Mouse (Mus musculus): ENCODE measurements around the gene Slc51a. TPM values are rescaled to one million over a fixed set of nuclear protein-coding genes. Genes with fewer than 3 reads are reported as not detected.
"Not testable (repeated sequence)": the region's sequence is repeated elsewhere in the genome, so short reads cannot be mapped to it uniquely, and the experiment has no call there.

Gene Slc51a
- total RNA-seq, 2 experiments from 2014 or later = not detected

DNA sequence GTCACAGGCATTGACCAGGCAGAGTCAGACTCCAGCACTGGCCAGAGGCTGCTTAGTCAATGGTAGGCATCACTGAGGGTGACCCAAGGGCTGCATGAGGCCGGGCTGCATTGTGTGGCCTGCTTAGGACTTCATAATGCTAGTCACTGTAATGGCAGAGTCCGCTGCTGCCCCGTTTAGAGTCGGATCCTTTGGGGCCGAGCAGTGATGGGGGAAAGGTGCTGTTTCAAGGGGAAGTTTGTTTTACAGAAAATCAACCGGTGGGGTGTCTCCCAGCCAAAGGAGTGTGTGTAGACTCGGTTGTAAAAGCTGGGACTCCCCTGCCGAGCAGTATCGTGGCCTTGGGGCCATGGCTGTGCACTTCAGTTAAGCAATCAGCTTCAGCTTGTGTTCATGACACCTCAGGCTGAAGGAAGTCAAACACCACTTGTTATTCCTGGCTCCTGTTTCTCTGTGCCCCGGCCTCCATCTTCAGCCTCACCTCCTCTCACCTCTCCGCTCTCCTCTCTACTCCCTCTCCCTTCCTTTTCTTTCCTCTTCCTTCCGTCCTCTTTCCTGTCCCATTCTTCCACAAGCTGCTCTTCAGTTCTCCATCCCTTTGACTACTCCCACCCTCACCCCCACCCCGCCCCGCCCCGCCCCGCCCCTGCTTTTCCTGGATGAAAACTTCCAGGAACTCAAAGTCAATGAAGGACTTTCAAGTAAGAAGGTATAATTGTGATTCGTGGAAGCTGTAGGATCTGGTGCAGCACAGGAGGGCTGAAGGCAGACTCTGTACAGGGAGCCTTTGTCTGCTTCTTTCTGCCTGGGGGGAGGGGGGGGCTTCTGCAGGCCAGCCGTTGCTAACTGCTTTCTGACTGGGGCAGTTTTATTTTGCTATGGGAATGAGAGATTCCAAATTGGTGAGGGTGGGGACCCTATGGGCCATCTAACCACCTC, 23.0 kb upstream of the Slc51a start:
- intact Hi-C loops (cut with DNase I; ENCODE audit: low total_unique reads) = no loop called here
- DNase-seq = no peak

DNA sequence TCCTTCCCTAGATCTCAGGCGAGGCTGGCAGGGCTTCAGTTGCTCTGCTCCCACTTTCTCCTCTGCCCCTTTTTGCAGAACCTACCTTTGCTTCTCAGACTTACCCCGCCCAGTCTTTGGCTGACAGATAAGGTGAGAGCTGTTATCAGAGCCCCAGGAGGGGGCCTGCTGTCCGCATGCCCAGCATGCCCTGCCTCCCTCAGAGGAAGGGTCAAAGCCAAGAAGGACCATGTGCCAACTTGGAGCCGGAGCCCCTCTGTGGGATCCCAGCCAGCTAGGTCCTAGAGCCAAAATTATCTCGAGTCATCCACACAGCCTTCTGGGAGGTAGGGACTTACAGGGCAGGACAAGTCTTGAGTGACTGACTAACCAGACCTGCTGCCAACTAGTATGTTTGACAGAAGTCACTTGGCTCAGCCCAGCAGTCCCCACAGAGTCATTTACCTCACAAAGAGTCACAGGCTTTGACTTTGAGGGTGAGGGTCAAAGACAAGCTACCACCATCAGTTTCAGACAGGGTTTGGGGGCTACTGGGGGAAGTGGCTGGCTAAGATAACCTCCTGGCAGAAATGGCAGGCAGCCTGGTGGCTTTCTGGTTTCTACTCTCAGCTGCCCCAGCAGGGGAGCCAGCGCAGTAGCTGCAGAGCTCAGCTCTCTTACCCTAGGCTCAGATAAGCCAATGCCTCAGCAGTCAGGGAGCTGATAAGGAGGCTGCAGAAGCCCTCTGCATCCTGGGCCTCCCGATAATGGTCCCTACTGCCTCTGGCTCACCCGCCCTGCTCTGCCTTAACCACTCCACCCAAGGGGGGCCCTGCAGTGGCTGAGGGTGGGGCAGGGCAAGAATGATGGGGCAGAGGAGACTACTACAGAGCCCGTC, 21.6 kb upstream of the Slc51a start:
- intact Hi-C loops (cut with DNase I; ENCODE audit: low total_unique reads) = loop anchor here (5.0 to 10.0 kb wide), 3 partner anchors 103 to 395 kb away; no protein-coding TSS in a partner anchor
- no peak for DNase-seq

DNA sequence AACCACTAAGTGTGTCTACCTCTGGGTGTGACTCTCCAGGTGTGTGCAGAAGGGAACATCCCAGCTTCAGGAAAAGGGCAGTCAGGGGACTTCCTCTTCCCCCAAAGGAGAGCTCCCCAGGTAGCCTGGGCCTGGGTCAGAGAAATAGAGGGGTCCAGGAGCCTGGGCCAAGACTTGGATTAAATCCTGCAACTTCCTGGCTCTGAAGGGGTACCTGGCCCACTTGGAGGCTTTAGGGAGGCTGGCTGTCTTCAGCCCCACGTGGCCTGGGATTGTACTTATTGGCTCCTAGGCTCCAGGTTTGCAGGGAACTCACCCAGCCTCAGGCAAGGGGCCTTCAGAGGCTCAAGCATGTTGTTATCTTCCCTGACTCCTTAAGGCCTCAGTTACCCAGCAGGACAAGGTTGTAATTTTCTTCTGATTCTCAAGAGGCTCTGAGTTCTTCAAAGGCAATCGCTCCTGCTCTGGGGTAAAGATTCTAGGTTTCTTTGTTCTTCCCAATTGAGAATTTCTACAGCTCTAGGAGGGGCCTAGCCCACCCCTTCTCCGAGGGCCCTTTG, 20.9 kb upstream of the Slc51a start:
- no peak for DNase-seq
- intact Hi-C loops (cut with DNase I; ENCODE audit: low total_unique reads) = loop anchor here (5.0 to 10.0 kb wide), 3 partner anchors 104 to 394 kb away; no protein-coding TSS in a partner anchor

DNA sequence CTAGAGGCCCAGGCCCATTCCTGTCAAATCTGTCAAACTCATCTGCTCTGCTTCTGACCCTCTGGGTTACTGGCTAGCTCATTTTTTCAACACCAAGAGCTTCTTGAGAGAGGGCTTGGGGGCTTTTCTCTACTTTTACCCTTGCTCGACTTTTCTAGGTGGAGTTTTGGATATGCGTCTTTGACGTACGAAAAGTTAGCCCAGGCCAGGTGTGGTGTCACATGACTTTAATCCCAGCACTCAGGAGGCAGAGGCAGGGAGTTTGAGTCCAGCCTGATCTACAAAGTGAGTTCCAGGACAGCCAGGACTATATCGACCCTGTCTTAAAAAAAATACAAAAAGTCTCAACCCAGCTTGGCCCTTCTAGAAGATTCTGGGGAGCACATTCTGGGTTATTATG, 20.4 kb upstream of the Slc51a start:
- DNase-seq = no peak
- intact Hi-C loops (cut with DNase I; ENCODE audit: low total_unique reads) = loop anchor here (5.0 to 10.0 kb wide), 3 partner anchors 104 to 393 kb away; no protein-coding TSS in a partner anchor

DNA sequence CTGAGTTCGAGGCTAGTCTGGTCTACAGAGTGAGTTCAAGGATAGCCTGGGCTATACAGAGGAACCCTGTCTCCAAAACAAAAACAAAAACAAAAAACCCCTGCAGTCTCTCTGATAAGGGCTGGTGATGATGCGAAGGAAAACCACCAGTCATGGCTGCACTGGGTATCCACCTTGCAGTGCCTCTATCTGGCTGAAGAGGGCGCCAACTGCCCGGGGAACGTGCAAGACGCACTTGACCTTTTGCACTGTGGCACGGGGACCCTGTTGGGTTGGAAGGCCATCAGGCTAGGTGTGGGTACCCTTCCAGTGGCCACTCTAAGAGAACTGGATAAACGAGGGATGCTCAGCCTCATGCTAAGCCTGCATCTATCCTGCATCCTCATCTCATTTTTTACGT, 19.7 kb upstream of the Slc51a start:
- DNase-seq = peak; percentile 56
- intact Hi-C loops (cut with DNase I; ENCODE audit: low total_unique reads) = loop anchor here (5.0 to 10.0 kb wide), 3 partner anchors 105 to 393 kb away; no protein-coding TSS in a partner anchor

DNA sequence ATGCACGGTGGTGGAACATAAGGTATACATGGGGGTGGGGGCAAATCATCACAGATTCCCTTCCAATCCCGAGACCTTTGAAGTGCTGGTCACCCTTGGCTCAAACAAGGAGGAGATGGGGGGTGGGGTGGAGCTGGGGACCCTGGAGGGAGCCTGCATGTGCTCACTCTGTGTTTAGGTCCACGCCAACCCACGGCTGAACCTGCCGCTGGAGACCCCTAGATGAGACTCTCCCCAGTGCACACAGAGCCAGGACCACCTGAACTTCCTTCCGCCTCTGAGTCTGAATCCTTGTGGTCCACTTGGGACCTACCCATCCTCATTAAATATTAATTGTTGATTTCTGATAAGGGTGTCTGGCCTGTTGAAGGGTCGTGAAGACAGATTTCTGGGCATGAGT, 19.2 kb upstream of the Slc51a start:
- no peak for DNase-seq
- intact Hi-C loops (cut with DNase I; ENCODE audit: low total_unique reads) = loop anchor here (5.0 to 10.0 kb wide), 3 partner anchors 105 to 392 kb away; no protein-coding TSS in a partner anchor

DNA sequence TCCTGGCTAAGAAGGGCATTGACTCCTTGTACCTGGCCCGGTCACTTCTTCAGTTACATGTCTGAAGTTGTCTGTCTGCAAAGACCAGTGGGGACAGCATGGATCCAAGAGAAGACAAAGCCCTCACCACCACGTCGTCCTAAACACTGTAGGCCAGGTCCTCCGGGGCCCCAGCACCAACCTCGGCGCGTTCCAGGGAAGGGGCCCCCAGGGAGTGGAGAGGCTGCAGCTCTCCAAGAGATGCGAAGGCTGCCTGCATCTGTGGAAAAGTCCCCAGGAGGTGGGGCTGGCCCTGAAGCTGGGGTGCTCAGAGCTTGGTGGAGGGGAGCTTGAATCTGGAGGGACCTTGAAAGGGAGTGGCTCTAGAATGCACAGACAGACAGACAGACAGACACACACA, 18.6 kb upstream of the Slc51a start:
- DNase-seq = no peak
- intact Hi-C loops (cut with DNase I; ENCODE audit: low total_unique reads) = loop anchor here (5.0 to 10.0 kb wide), 3 partner anchors 106 to 391 kb away; no protein-coding TSS in a partner anchor

DNA sequence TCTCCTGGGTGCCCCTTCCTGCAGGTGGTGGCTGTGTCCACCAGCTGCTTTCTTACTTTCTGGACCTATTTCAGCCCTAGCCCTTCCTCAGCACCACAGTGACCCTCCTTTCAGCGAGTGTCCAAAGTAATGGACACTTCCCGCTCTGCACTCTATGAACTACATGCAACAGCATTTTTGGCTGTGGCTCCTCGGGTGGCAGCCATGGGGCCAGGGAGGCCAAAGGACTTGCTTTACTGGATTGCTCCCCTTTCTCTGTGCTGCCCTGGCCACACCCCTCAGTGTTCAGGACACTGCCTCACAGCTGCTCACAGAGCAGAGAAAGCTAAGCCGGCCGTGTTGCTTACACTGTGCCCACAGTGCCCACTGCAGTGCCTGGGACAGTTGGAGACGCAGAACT, 16.0 kb upstream of the Slc51a start:
- intact Hi-C loops (cut with DNase I; ENCODE audit: low total_unique reads) = loop anchor here (10.0 kb wide), 2 partner anchors 181 to 389 kb away; no protein-coding TSS in a partner anchor
- DNase-seq = no peak

DNA sequence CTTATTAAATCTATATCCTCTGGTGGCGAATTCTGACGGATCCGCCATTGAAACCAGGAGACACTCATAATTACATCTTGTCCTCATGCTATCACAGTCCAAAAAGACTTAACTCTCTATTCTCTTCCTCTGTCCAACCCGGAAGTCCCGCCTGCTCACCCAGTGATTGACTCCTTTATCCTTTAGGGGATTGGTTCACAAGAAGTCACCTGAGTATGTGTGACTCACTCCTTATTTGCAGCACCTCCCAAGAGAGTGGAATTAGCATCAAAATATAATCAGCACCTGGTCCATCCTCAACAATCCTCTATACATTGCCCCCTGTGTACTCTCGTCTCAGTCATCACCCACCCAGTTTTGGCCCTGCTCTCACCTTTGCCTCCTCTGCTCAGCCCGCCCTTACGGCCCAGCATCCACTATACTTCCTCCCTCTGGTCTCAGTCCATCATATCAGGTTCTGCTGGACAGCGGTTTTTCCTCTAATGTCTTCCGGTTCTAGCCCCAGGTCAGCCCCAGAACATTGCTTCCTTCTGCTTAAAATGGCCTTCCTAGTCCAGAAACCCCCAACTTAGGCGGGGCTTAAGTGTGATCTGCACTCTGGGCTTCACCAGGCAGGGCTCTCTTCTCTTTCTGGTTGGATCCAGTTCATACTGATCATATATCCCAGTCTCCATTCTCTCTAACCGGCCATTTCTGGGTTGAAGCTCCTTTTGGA, 15.1 kb upstream of the Slc51a start:
- intact Hi-C loops (cut with DNase I; ENCODE audit: low total_unique reads) = loop anchor here (10.0 kb wide), 2 partner anchors 182 to 388 kb away; no protein-coding TSS in a partner anchor
- no peak for DNase-seq

DNA sequence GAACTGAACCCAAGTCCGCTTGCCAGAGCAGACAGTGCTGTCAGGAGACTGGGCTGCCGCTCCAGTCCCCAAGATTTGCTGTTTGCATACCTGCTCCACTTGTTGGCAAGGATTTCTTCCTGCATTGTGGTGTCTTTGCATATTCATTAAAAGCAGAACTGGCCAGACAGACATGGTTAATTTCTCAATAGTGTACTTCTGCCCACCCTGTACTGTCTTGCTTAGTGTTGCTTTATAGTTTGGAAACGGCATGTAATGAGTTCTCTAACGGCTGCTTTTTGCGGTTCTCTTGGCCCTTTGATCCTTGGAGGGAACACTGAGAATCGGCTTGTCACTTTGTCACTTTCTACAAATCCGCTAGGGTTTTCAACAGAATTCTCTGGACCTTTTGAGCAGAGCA, 13.8 kb upstream of the Slc51a start:
- no peak for DNase-seq
- intact Hi-C loops (cut with DNase I; ENCODE audit: low total_unique reads) = loop anchor here (10.0 kb wide), 2 partner anchors 183 to 387 kb away; no protein-coding TSS in a partner anchor

DNA sequence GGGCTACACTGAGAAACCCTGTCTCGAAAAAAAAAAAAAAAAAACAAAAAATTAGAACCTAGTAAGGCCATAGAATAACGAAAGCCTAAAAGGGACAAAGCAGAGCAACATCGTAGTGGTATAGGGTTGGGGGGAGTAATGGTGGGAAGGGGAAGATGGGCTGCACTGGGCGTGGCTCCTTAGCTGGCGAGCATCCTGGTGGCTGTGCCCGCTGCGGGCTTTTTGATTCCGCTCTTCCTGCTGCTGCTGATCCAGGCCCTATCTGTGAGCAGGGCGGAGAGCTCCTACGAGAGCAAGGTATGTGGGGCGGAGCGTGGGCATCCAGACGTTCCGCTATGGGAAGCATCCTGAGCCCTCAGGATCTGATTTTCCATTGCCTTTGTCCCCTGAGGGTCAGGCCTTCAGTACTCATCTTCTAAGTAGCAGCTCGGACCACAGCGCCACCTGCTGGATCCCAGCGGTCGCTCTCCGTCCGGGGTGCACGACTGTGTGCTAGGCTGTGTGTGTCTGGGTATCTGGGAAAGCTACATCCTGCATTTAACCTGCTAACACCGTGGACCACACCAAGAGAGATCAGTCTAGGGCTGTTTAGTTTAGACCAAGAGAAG, 11.9 kb upstream of the Slc51a start:
- intact Hi-C loops (cut with DNase I; ENCODE audit: low total_unique reads) = loop anchor here (10.0 kb wide), 2 partner anchors 185 to 385 kb away; no protein-coding TSS in a partner anchor
- DNase-seq = peak; percentile 84

DNA sequence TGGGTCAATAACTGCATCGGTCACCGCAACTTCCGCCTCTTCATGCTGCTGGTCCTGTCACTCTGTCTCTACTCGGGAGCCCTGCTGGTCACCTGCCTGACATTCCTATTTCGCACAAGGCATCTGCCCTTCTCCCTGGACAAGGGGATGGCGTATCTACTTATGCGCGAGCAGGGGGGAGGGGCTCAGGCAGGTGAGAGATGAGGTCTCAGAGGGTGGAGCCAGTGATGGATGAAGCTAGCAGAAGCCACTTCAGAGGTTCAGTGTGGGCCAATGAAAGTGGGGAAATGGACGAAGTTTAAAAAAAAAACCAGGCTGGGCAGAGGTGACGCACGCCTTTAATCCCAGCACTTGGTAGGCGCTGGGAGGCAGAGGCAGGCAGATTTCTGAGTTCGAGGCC, 11.3 kb upstream of the Slc51a start:
- intact Hi-C loops (cut with DNase I; ENCODE audit: low total_unique reads) = no loop called here
- no peak for DNase-seq

DNA sequence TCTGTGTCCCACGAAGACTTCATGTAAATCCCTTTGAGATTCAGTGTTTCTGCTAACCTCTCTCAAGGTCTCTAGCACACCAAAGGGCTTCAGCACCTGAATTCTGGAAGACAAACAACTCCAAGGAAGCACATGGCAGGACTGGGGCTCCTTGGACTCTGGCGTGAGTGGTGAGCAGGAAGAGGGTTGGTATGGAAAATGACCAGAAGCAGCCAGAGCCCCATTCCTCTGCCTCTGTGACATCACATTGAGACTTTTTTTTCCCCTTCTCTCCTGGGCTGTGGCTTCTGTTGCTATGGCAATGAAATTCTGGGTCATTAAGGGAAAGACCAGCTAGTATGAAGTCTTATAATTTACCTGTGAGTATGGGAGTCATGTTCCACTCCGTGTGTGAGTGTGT, 8.3 kb upstream of the Slc51a start, which contains the start of gene Zdhhc19:
Gene Zdhhc19 (plus strand): TSS at position 301 of the 400 bp plus-strand sequence.
- no peak for DNase-seq
- intact Hi-C loops (cut with DNase I; ENCODE audit: low total_unique reads) = no loop called here

DNA sequence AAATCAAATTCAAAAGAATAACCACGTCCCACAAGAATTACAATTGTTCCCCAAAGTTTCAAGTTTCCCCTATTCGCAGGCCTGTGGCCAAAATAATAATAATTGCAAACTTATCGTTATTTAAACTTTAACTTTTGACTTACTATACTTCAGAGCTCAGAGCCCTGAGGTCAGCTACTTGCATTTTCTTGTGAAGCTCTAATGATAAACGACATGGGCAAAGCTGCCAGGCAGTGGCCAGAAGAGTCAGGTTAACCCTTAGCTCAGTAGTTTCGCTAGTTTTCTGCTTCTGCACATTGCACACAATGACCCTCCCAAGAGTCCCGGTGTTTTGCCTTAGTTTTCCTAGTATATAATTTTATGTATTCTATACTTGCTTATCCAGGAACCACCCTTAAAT, 6.7 kb upstream of the Slc51a start:
- intact Hi-C loops (cut with DNase I; ENCODE audit: low total_unique reads); DNase-seq: not testable (repeated sequence)

DNA sequence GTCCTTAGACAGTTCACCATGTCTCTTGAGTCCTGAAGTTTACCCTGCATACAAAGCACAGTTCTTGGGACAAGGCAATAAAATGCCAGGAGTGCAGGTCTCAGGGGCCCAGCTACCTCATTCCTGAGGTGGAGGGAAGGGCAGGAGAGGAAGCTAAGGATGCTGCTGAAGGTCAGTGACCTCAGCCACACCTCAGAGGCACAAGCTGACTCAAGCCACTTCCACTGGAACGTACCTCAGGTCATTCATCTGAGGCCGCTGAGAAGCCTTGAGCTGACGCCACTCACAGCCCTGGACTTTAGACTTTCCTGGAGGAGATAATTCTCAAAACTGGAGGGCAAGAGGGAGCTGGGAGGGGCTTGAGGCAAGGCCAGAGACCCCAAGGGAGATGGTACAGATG, 1.3 kb upstream of the Slc51a start:
- intact Hi-C loops (cut with DNase I; ENCODE audit: low total_unique reads) = no loop called here
- DNase-seq = no peak

DNA sequence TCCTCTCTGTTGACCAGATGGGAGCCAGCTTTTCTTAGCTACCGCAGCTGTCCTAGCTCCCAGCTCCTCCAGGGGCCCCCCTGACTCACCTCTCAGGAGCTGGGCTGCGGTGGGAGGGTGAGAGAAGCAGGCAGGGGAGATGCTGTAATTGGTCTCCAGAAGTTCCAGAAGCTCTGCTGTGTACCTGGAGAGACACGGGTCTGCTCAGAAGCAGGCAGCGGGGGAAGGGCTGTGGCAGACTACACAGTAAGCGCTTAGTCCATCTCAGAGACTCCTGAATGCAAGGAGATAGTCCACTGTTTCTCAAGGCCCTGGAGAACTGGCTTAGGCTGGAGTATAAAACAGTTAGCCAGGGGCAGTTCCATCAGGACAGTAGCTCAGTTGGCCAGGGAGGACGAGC, 1.6 kb downstream of the Slc51a start:
- DNase-seq = no peak
- intact Hi-C loops (cut with DNase I; ENCODE audit: low total_unique reads) = no loop called here

DNA sequence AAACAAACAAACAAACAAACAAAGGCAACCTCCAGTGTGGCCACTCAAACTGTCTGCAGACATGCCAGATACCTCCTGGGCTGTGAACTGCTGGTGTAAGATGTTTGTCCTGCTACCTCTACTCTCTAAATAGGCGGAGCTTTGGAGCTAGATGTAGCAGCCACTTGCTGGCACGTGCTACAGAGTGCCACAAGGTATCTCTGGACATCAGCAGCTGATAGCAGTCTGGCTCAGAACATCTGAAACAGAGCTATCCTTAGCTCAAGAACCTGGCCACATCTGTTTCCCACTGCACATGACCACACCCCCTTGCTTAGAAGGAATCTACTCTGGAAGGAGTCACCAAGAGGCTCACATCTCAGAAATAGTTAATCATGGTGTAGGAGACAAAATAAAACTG, 2.5 kb downstream of the Slc51a start:
- DNase-seq = no peak
- intact Hi-C loops (cut with DNase I; ENCODE audit: low total_unique reads) = no loop called here

DNA sequence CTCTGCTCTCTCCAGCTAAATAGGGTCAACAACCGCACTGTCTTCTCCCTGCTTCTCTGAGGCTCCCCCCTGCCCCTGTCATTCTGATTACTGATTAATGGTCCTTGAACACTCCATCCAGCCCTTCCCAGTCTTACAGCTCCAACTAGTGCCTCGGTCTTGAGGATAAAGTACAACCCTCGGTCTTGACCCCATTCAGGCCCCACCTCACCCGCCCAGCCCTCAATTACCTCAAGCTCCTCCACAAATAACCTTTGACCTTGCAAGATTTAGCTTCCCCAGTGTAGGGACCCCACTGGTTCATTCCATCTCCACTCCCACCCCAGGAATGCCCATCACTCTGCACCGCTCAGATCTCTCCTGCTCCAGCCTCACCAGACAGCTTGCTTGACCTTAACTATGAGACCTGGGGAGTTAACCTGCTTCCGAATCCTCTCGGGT, 3.2 kb downstream of the Slc51a start:
- intact Hi-C loops (cut with DNase I; ENCODE audit: low total_unique reads) = no loop called here
- DNase-seq = no peak
